8 mouse cellular contexts compared by ENCODE assay signal in genomic region chr2:157696297-157696731, GRCm38 (mm10). TPM values are rescaled to one million over a fixed set of nuclear protein-coding genes. Genes with fewer than 3 reads are reported as not detected.
DNase-seq lines count a peak whose midpoint lies in the region; ATAC-seq lines count a peak whose summit lies in the region.

No protein-coding gene starts in this region.

- no peak overlapping the region for H3K4me3 ChIP-seq in hindbrain, embryonic 11.5 days (ENCODE audit: low read depth, low read length)

- peak; percentile 85 for ATAC-seq in hindbrain, embryonic 11.5 days (ENCODE audit: low FRiP score)

- no peaks in the 10 kb centered on the region for H3K36me3 ChIP-seq in hindbrain, embryonic 11.5 days (ENCODE audit: control insufficient read depth, insufficient read depth, low read length)

- H3K4me1 ChIP-seq in hindbrain, embryonic 11.5 days (replicated peaks; ENCODE audit: control insufficient read depth, insufficient read depth, low read length) = peaks cover 16% of the 10 kb centered on the region

- H3K9ac ChIP-seq in hindbrain, embryonic 11.5 days (ENCODE audit: low read depth, low read length) = 0 out of 2 replicates have a peak overlapping the region, but pooled peaks have one; percentile 19

- peak overlapping the region; percentile 67 for H3K27ac ChIP-seq in hindbrain, embryonic 11.5 days (ENCODE audit: low read depth, low read length)

- WGBS in hindbrain, embryonic 11.5 days = 6% methylated on average over 6 of the region's 7 CpGs

- intact Hi-C loops in heart, postnatal 36 days (cut with DNase I) = no loop called here

- H3K4me2 ChIP-seq in hindbrain, embryonic 11.5 days (replicated peaks; ENCODE audit: low read depth, low read length) = no peak overlapping the region

- H3K9me3 ChIP-seq in hindbrain, embryonic 11.5 days (ENCODE audit: control insufficient read depth, low read length) = no peaks in the 10 kb centered on the region

- peak; percentile 76 for DNase-seq in A20 (ENCODE audit: low read depth, low spot score)
- DNase-seq in brain, adult 2 months (ENCODE audit: low read depth, low spot score) = peak; percentile 78
- peak; percentile 61 for DNase-seq in hindbrain, embryonic 11.5 days (ENCODE audit: low spot score)
- DNase-seq in layer of hippocampus, postnatal 36 days = peak; percentile 24 to 53
- peak; percentile 94 for DNase-seq in retina, postnatal 1 day
- DNase-seq in thymus, postnatal 14 days = no peak
- no peak for DNase-seq in spleen, postnatal 10 days (ENCODE audit: low spot score in 2 of 2)
- no peak for DNase-seq in heart, postnatal 36 days

- no peaks in the 10 kb centered on the region for H3K27me3 ChIP-seq in hindbrain, embryonic 11.5 days (ENCODE audit: control insufficient read depth, insufficient read depth, low read length)

RNA-seq across cellular contexts. Expression of gene Ctnnbl1, which starts 40.9 kb away (rescaled TPM):
- polyA plus RNA-seq in hindbrain, embryonic 11.5 days (2014; fragmentation: Nextera tagmentation; extraction: Ambion mirVana) = 90.1 and 104 TPM in 2 replicates
- total RNA-seq in layer of hippocampus, postnatal 36 days (2021) = 10 to 100 TPM; 30.6 to 33.0 TPM
- total RNA-seq in heart, postnatal 36 days (2021) = 10 to 100 TPM; 11.3 to 14.8 TPM

Comparison
In these comparisons a context has a peak if more than half of its experiments do, and no peak if none do; other contexts are left out.
1. DNase-seq: peak in A20 (single experiment), brain, adult 2 months (single experiment), hindbrain, embryonic 11.5 days (single experiment), layer of hippocampus, postnatal 36 days (2 of 2) and retina, postnatal 1 day (single experiment); none in thymus, postnatal 14 days (single experiment), spleen, postnatal 10 days (0 of 2) and heart, postnatal 36 days (0 of 2).